Mouse (Mus musculus) left cerebral cortex, postnatal 36 days (tissue): Measurements from ENCODE around the gene Nol4l. TPM values are rescaled to one million over a fixed set of nuclear protein-coding genes. Genes with fewer than 3 reads are reported as not detected.
A peak's percentile ranks its signal among the peaks of the same experiment; 100 is the strongest.

Experiments
- DNase-seq, 2 experiments: peaks; one replicate each; pipeline ENCODE4 v3.0.0; 2021 to 2022; ENCODE audit warnings: low spot score in 2 of 2, mixed read lengths in 1 of 2
- intact Hi-C: fragments of 180-260 bp; cut with DNase I; formaldehyde crosslinking; loops from one replicate; pipeline ENCODE4 v1.15.1; 2025
- total RNA-seq, 2 experiments: library from RNA; stranded (reverse); gene quantifications; 2 replicates each; pipeline ENCODE4 v1.2.3; 2021

Gene Nol4l
- total RNA-seq, 2 experiments from 2014 or later, result 46.4 to 50.2 TPM

GRCm38 (mm10) chr2:153457467-153457866 lies 72.3 kb downstream of the Nol4l start:
- no peak for DNase-seq
- intact Hi-C loops, result no loop called here

GRCm38 (mm10) chr2:153454841-153455506 lies 74.8 kb downstream of the Nol4l start:
- intact Hi-C loops, result no loop called here
- DNase-seq, result no peak

GRCm38 (mm10) chr2:153453961-153454759 lies 75.6 kb downstream of the Nol4l start:
- DNase-seq, result no peak
- intact Hi-C loops, result no loop called here

- intact Hi-C loops, result loop anchor here (5.0 kb wide), 1 partner anchor 36 kb away; no protein-coding TSS in a partner anchor
Measured at GRCm38 (mm10) chr2:153448519-153448918, 81.3 kb downstream of the Nol4l start.

DNA sequence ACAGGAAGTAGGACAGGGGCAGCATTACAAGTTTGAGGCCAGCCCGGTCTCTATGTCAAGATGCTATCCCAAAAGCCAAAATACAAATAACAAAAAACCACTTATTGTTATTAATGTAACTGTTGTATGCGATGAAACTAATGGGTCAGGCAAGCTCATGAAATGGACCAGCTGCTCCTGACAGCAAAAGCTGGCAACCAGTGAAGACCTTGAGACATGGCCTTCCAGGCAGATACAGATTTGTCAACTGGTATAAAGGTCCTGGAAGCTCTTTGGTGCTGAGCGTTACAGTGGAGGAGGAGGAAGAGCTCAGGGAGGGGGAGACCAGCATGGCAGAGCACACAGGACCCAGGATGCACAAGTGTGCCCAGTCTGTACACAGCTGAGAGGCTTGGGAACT lies 82.1 kb downstream of the Nol4l start:
- intact Hi-C loops, result loop anchor here (5.0 kb wide), 1 partner anchor 35 kb away; no protein-coding TSS in a partner anchor
- DNase-seq, result no peak

More at GRCm38 (mm10) chr2:153448519-153448918, 81.3 kb downstream of the Nol4l start:
- DNase-seq, result no peak

DNA sequence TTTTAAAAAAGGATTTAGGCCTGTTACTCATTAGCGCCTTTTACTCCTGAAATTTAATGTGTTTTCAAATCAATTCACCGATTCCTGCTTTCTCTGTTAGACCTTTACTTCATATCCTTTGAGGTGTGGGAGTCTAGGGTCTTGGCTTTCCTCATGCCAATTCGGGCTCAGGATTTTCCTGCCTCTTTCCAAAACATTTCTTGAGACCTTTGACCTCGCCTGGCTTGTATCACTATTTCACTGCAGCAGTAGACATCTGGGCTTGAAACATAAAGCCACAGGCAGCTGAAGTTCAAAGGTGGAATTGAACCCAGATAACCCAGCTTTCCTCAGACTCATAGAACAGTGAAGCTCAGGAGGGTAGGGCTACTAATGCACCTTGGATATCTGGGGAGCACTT lies 83.3 kb downstream of the Nol4l start:
- intact Hi-C loops, result loop anchor here (5.0 kb wide), 1 partner anchor 34 kb away; no protein-coding TSS in a partner anchor
- DNase-seq, result no peak

GRCm38 (mm10) chr2:153446017-153446408 lies 83.8 kb downstream of the Nol4l start:
- DNase-seq, result peak in 1 of 2 experiments; percentile 56
- intact Hi-C loops, result loop anchor here (5.0 kb wide), 1 partner anchor 34 kb away; no protein-coding TSS in a partner anchor

- intact Hi-C loops, result loop anchor here (5.0 kb wide), 1 partner anchor 33 kb away; no protein-coding TSS in a partner anchor
- peak in 1 of 2 experiments; percentile 35 for DNase-seq
Measured at GRCm38 (mm10) chr2:153445137-153446016, 84.4 kb downstream of the Nol4l start.

- intact Hi-C loops, result loop anchor here (1.0 to 5.0 kb wide), 3 partner anchors 32 to 97 kb away; partner anchors contain the start of genes 4930404H24Rik and Asxl1
- DNase-seq, result peak; percentile 57 to 72
Measured at GRCm38 (mm10) chr2:153444254-153445136, 85.3 kb downstream of the Nol4l start.

DNA sequence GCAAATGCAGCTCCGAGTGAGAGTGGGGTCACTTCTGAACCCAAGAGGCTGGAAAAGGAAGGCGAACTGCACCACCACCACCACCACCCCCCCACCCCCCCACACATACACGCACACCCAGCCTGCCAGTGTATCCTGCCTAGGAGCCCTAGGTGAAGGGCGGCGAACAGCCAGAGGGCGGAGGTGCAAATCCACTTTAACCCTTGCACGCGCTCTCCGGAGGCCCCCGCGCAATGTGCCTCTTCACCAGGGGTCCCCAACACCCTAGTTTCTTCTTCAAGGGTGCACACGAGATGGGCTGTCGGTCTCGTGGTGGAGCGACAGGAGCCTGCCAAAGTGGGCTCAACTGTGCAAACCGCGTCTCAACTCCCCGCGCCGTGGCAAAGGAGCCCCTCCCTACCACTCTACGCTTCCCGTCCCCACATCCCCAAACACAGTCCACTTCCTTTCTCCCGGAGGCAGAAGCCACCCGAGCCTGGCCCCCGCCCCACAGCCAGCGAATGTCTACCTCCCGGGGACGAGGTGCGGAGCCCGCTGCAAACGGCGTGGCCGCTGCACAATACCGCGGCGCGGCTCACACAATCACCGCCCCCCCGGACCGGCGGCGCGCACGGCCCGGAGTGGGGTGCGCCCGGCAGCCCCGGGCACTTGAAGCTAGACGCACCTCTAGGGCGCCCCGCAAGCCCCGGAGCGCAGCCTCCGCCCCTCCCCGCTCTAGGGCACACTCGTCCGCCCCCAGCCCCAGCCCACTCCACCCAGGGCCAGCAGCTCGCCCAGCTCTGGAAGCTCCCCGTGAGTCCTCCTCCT lies 86.1 kb downstream of the Nol4l start:
- intact Hi-C loops, result loop anchor here (1.0 to 5.0 kb wide), 2 partner anchors 49 to 96 kb away; partner anchors contain the start of genes 4930404H24Rik and Asxl1
- DNase-seq, result peak; percentile 49 to 51

DNA sequence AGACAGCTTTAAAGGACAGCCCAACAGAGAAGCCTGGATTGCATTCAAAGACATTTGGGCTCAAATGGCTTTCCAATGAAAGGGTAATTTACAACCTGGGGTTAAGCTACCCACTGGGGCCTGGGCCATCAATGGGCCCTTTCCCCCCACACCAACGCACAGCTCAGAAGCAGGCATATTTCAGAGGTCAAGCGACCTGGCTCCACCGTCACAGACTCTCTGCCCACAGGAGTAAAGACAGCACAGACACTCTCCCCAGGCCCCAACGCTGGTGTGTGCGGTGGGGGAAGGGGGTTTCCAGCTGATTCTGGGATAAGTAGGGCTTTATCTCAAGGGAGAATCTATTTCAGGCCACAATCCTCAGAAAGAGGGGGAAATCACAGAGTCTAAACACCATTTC lies 87.1 kb downstream of the Nol4l start:
- DNase-seq, result no peak
- intact Hi-C loops, result loop anchor here (5.0 kb wide), 1 partner anchor 95 kb away; the partner anchor contains the start of gene Asxl1

DNA sequence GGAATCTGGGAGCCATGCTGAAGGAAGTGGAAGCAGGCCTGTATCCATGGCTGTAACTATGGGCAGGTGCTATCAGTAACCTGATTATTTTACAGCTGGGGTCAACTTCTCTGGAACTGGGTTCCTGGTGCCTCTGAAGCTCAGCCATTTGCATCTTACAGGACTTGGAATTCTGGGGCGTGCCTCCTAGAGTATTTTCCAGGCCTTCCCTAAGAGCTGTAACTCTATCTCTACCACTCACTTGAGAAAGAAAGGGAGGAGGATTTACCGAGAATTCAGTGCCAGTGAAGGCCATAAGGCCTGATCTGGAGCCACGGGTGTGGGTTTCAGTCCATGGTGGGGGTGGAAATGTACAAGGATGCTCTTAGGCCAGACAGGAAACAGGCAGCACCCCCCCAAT lies 88.5 kb downstream of the Nol4l start:
- DNase-seq, result no peak
- intact Hi-C loops, result loop anchor here (5.0 kb wide), 1 partner anchor 94 kb away; the partner anchor contains the start of gene Asxl1

DNA sequence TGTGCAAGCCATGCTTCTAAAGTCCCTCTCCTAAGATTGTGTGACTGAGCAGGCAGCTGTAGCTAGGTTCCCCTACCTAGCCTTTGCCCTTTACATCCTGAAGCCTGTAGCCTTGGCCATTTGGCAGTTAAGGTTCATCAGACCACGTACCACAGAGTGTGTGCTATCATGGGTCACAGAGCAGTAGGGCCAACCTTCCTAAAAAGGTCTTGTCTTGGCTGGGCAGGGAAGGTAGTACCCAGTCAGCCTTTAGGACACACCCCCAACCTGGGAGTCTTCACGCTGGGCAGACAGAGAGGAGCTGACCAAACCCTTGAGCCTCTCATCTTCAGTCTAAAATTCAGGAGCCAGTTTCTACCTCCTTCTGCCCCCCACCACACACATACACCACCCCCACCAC lies 89.0 kb downstream of the Nol4l start:
- intact Hi-C loops, result loop anchor here (5.0 kb wide), 1 partner anchor 93 kb away; the partner anchor contains the start of gene Asxl1
- no peak for DNase-seq

DNA sequence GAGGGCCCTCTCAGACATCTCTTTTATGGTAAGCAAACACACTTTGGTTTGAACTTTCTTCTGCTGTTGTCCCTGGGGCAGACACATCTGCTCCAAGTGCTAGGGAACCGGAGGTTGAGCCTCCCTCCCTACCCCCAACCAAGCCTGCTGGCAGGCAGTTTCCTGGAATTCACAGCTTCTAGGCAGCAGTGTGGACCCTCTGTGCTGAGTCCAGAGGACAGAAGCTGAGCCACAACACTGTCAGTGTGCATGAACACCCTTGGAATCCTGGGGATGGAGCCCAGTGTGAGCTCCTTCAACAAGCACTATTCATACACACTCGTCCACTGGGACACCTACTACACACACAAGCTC lies 92.5 kb downstream of the Nol4l start:
- DNase-seq, result no peak

GRCm38 (mm10) chr2:153436641-153437305 lies 93.0 kb downstream of the Nol4l start:
- no peak for DNase-seq
- intact Hi-C loops, result no loop called here

More for the DNA sequence above, 92.5 kb downstream of the Nol4l start:
- intact Hi-C loops, result no loop called here

GRCm38 (mm10) chr2:153434880-153435831 lies 94.6 kb downstream of the Nol4l start:
- intact Hi-C loops, result no loop called here

More at GRCm38 (mm10) chr2:153434880-153435831, 94.6 kb downstream of the Nol4l start:
- DNase-seq, result no peak
